Mouse (Mus musculus): ENCODE data around the gene Apoc4.

Apoc4 gene

GRCm38 (mm10) chr7:19681202-19681694 is at the start of gene Apoc4, which contains the start of gene Gm44805:
Gene Apoc4, minus strand, starts transcription at chr7:19681479.
Gene Gm44805, minus strand, starts transcription at chr7:19681423.
- DNase-seq (ENCODE audit: low read depth, low spot score) = no peak

- no peak for DNase-seq (ENCODE audit: low read depth, low spot score)
Observed at GRCm38 (mm10) chr7:19726541-19726940, 45.3 kb upstream of the Apoc4 start.

- no peak for DNase-seq (ENCODE audit: low read depth, low spot score)
Observed at GRCm38 (mm10) chr7:19724167-19724566, 42.9 kb upstream of the Apoc4 start.

- no peak for DNase-seq (ENCODE audit: low read depth, low spot score)
Observed at GRCm38 (mm10) chr7:19722754-19723195, 41.5 kb upstream of the Apoc4 start.

- DNase-seq (ENCODE audit: low read depth, low spot score) = no peak
Observed at GRCm38 (mm10) chr7:19719200-19719599, 37.9 kb upstream of the Apoc4 start.

- no peak for DNase-seq (ENCODE audit: low read depth, low spot score)
Observed at GRCm38 (mm10) chr7:19718297-19718952, 37.1 kb upstream of the Apoc4 start.

GRCm38 (mm10) chr7:19717346-19717745 is 36.1 kb upstream of the Apoc4 start:
- no peak for DNase-seq (ENCODE audit: low read depth, low spot score)

- no peak for DNase-seq (ENCODE audit: low read depth, low spot score)
Observed at GRCm38 (mm10) chr7:19716822-19717221, 35.5 kb upstream of the Apoc4 start.

- DNase-seq (ENCODE audit: low read depth, low spot score) = no peak
Observed at GRCm38 (mm10) chr7:19716055-19716682, 34.9 kb upstream of the Apoc4 start.

GRCm38 (mm10) chr7:19715239-19716054 is 34.2 kb upstream of the Apoc4 start, which contains the start of gene Tomm40:
Gene Tomm40, minus strand, starts transcription at chr7:19715438.
- peak; percentile 99 for DNase-seq (ENCODE audit: low read depth, low spot score)

- no peak for DNase-seq (ENCODE audit: low read depth, low spot score)
Observed at GRCm38 (mm10) chr7:19714836-19715235, 33.6 kb upstream of the Apoc4 start.

- no peak for DNase-seq (ENCODE audit: low read depth, low spot score)
Observed at GRCm38 (mm10) chr7:19713598-19713997, 32.3 kb upstream of the Apoc4 start.

- DNase-seq (ENCODE audit: low read depth, low spot score) = no peak
Observed at GRCm38 (mm10) chr7:19713196-19713595, 31.9 kb upstream of the Apoc4 start.

GRCm38 (mm10) chr7:19712414-19712813 is 31.1 kb upstream of the Apoc4 start:
- no peak for DNase-seq (ENCODE audit: low read depth, low spot score)

GRCm38 (mm10) chr7:19710650-19711049 is 29.4 kb upstream of the Apoc4 start:
- no peak for DNase-seq (ENCODE audit: low read depth, low spot score)

- DNase-seq (ENCODE audit: low read depth, low spot score) = no peak
Observed at GRCm38 (mm10) chr7:19705271-19705670, 24.0 kb upstream of the Apoc4 start.

- DNase-seq (ENCODE audit: low read depth, low spot score) = no peak
Observed at GRCm38 (mm10) chr7:19704475-19704874, 23.2 kb upstream of the Apoc4 start.

- DNase-seq (ENCODE audit: low read depth, low spot score) = no peak
Observed at GRCm38 (mm10) chr7:19702859-19703555, 21.7 kb upstream of the Apoc4 start.

- no peak for DNase-seq (ENCODE audit: low read depth, low spot score)
Observed at GRCm38 (mm10) chr7:19701069-19701761, 19.9 kb upstream of the Apoc4 start.

- DNase-seq (ENCODE audit: low read depth, low spot score) = no peak
Observed at GRCm38 (mm10) chr7:19700299-19701068, 19.2 kb upstream of the Apoc4 start.

All from retina, adult 2 months (tissue).